Mouse (Mus musculus): ENCODE results near the gene Atp13a2.

GRCm38 (mm10) chr4:140963941-140964597 lies 22.6 kb upstream of the Atp13a2 start:
- TF ChIP-seq CTCF (IDR thresholded peaks at IDR 0.05; ENCODE audit: low read depth) (no peak), EP300 (IDR thresholded peaks at IDR 0.05; ENCODE audit: low read depth) (no peak)
